ENCODE assay signal across 8 mouse cellular contexts in the genomic region with DNA sequence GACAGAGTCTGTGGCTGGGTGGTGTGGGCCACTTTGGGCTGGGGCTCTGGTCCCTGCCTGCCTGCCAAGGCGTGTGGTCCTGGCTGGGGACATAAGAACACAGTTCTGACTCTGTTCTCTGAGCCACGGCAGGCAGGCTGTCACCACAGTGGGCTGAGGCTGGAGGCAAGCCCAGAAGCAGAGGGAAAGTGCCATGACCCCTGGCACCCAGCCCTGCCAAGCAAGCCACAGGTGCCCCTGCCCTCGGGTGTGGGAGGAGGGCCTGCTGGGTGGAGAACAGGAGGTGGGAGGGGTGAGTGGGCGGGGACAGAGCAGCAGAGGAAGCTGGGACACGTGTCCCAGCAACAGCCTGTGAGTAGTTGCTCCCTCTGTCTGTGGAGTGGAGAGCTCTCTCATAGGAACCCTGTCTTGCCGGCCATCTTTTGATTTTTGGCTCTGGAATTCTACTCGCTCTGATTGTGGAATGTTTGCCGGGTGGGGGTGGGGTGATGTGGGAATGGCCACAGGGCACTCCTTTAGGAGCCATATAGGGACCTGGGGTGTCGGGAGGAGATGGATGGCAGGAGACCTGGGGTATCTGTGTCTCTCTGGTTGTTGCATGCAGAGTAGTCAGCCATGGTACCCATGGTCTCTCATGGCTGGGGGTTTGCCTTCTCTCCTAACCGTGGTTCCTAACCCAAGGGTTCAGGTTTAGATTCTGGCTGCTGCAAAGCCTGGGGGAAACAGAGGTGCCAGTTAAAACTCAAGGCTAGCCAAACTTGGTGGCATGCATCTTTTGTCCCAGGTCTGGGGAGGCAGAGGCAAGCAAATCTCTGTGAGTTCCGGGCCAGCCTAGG.
A peak's percentile ranks its signal among the peaks of the same experiment; 100 is the strongest.
DNase-seq lines count a peak whose midpoint lies in the region; ATAC-seq and TF ChIP-seq lines count a peak whose summit lies in the region.

No protein-coding gene starts in this region.

- no peak for TF ChIP-seq POLR2A in limb, embryonic 14.5 days (IDR thresholded peaks at IDR 0.05; ENCODE audit: borderline replicate concordance, extremely low read depth, insufficient read depth, insufficient read length)

- H3K36me3 ChIP-seq in embryonic facial prominence, embryonic 15.5 days, result no peaks in the 10 kb centered on the region
- no peaks in the 10 kb centered on the region for H3K36me3 ChIP-seq in kidney, embryonic 14.5 days (ENCODE audit: control insufficient read depth, insufficient read depth, low read length)
- no peaks in the 10 kb centered on the region for H3K36me3 ChIP-seq in limb, embryonic 14.5 days (ENCODE audit: control insufficient read depth, insufficient read depth, low read length)

- DNase-seq in 416B (ENCODE audit: low read depth), result peak; percentile 99
- peak; percentile 47 to 83 for DNase-seq in adrenal gland, postnatal 4 days (ENCODE audit: low spot score in 2 of 2)
- DNase-seq in heart, adult 9 months (ENCODE audit: low spot score in 2 of 2), result peak; percentile 90 to 92
- peak; percentile 84 for DNase-seq in limb, embryonic 14.5 days (ENCODE audit: low spot score)
- peak; percentile 34 to 43 for DNase-seq in monocyte, adult 2 months (ENCODE audit: low read depth in 1 of 2, low spot score in 2 of 2)
- peak; percentile 83 to 84 for DNase-seq in spleen, postnatal 14 days (ENCODE audit: low spot score in 2 of 2)

- H3K9me3 ChIP-seq in embryonic facial prominence, embryonic 15.5 days (replicated peaks), result no peaks in the 10 kb centered on the region
- H3K9me3 ChIP-seq in kidney, embryonic 14.5 days (ENCODE audit: control insufficient read depth, low read length), result no peaks in the 10 kb centered on the region
- no peaks in the 10 kb centered on the region for H3K9me3 ChIP-seq in limb, embryonic 14.5 days (ENCODE audit: control insufficient read depth, low read length)

- H3K27ac ChIP-seq in embryonic facial prominence, embryonic 15.5 days (replicated peaks), result peak overlapping the region; percentile 78
- H3K27ac ChIP-seq in kidney, embryonic 14.5 days (ENCODE audit: low read depth, low read length), result peak overlapping the region; percentile 65
- peak overlapping the region; percentile 38; the same call in 1 of the 2 replicates for H3K27ac ChIP-seq in limb, embryonic 14.5 days (replicated peaks; ENCODE audit: low read depth, low read length)

- H3K4me3 ChIP-seq in embryonic facial prominence, embryonic 15.5 days (replicated peaks), result no peak overlapping the region
- no peak overlapping the region for H3K4me3 ChIP-seq in kidney, embryonic 14.5 days (ENCODE audit: low read length)
- H3K4me3 ChIP-seq in limb, embryonic 14.5 days (replicated peaks; ENCODE audit: low read length), result no peak overlapping the region

- H3K27me3 ChIP-seq in embryonic facial prominence, embryonic 15.5 days, result no peaks in the 10 kb centered on the region
- no peaks in the 10 kb centered on the region for H3K27me3 ChIP-seq in kidney, embryonic 14.5 days (ENCODE audit: control insufficient read depth, insufficient read depth, low read length)
- H3K27me3 ChIP-seq in limb, embryonic 14.5 days (ENCODE audit: control insufficient read depth, insufficient read depth, low read length), result no peaks in the 10 kb centered on the region

- H3K4me1 ChIP-seq in embryonic facial prominence, embryonic 15.5 days, result peaks cover 53% of the 10 kb centered on the region
- H3K4me1 ChIP-seq in kidney, embryonic 14.5 days (ENCODE audit: control insufficient read depth, insufficient read depth, low read length), result peaks cover 67% of the 10 kb centered on the region
- peaks cover 21% of the 10 kb centered on the region for H3K4me1 ChIP-seq in limb, embryonic 14.5 days (ENCODE audit: control insufficient read depth, insufficient read depth, low read length)

- peak; percentile 81 for ATAC-seq in embryonic facial prominence, embryonic 15.5 days (ENCODE audit: insufficient number of reproducible peaks, low FRiP score, low TSS enrichment, low read depth)
- peak; percentile 67 for ATAC-seq in kidney, embryonic 14.5 days (ENCODE audit: low FRiP score, low TSS enrichment)
- peak; percentile 66 for ATAC-seq in limb, embryonic 14.5 days (ENCODE audit: low FRiP score, low read depth)

- H3K4me2 ChIP-seq in embryonic facial prominence, embryonic 15.5 days (replicated peaks), result peak overlapping the region; percentile 21; the same call in 1 of the 2 replicates
- peak overlapping the region; percentile 11; the same call in 1 of the 2 replicates for H3K4me2 ChIP-seq in kidney, embryonic 14.5 days (replicated peaks; ENCODE audit: low read depth, low read length)
- 0 out of 2 replicates have a peak overlapping the region, but pooled peaks have one; percentile 6 for H3K4me2 ChIP-seq in limb, embryonic 14.5 days (replicated peaks; ENCODE audit: low read depth, low read length, severe bottlenecking)

- WGBS in embryonic facial prominence, embryonic 15.5 days, result 22% methylated on average over 11 of the region's 11 CpGs
- WGBS in kidney, embryonic 14.5 days, result 19% methylated on average over 11 of the region's 11 CpGs
- 28% methylated on average over 10 of the region's 11 CpGs for WGBS in limb, embryonic 14.5 days

- H3K9ac ChIP-seq in embryonic facial prominence, embryonic 15.5 days, result no peak overlapping the region
- 0 out of 2 replicates have a peak overlapping the region, but pooled peaks have one; percentile 31 for H3K9ac ChIP-seq in kidney, embryonic 14.5 days (ENCODE audit: low read depth, low read length)
- no peak overlapping the region for H3K9ac ChIP-seq in limb, embryonic 14.5 days (ENCODE audit: low read depth, low read length, severe bottlenecking)

Comparison
In these comparisons a context has a peak if more than half of its experiments do, and no peak if none do; other contexts are left out.
1. DNase-seq: peak in every context shown above with its lines; median percentile 99 in 416B; 91 in heart, adult 9 months; 84 in limb, embryonic 14.5 days; 84 in spleen, postnatal 14 days; 65 in adrenal gland, postnatal 4 days; 38 in monocyte, adult 2 months.